Mouse (Mus musculus) kidney, postnatal 0 days (tissue): Measurements from ENCODE around the gene S100a1. TPM values are rescaled to one million over a fixed set of nuclear protein-coding genes. Genes with fewer than 3 reads are reported as not detected.

Source experiments
- ATAC-seq: fragments of 200-750 bp; cut with Nextera tagmentation; replicated peaks from 2 replicates; pipeline ENCODE4 v1.8.0; 2017; ENCODE audit warnings: low read depth, moderate number of reproducible peaks, moderate TSS enrichment, moderate library complexity; ENCODE audit not compliant: low FRiP score
- DNase-seq: peaks from one replicate; pipeline ENCODE4 v3.0.0-alpha.2; 2016; ENCODE audit warnings: low spot score
- H3K27ac ChIP-seq: fragments of 300-500 bp; sonication (generic); 2 replicates; pipeline ENCODE4 v1.5.1; 2014; ENCODE audit warnings: mild to moderate bottlenecking
- H3K27me3 ChIP-seq: fragments of 300-500 bp; sonication (generic); 2 replicates; pipeline ENCODE4 v1.6.1; 2014; ENCODE audit warnings: low read length, mixed read lengths; ENCODE audit not compliant: insufficient read depth
- H3K36me3 ChIP-seq: fragments of 300-500 bp; sonication (generic); 2 replicates; pipeline ENCODE4 v1.6.1; 2014; ENCODE audit warnings: low read length, mixed read lengths; ENCODE audit not compliant: insufficient read depth
- H3K4me1 ChIP-seq: fragments of 300-500 bp; sonication (generic); replicated peaks from 2 replicates; pipeline ENCODE4 v1.6.1; 2014; ENCODE audit warnings: antibody characterized with exemption, low read length, mixed read lengths; ENCODE audit not compliant: insufficient read depth
- H3K4me2 ChIP-seq: fragments of 300-500 bp; sonication (generic); 2 replicates; pipeline ENCODE4 v1.6.1; 2014; ENCODE audit warnings: mild to moderate bottlenecking, low read length, moderate library complexity, mixed read lengths
- H3K4me3 ChIP-seq: fragments of 300-500 bp; sonication (generic); replicated peaks from 2 replicates; pipeline ENCODE4 v1.5.1; 2014; ENCODE audit warnings: low read depth, low read length
- H3K9ac ChIP-seq: fragments of 300-500 bp; sonication (generic); 2 replicates; pipeline ENCODE4 v1.6.1; 2014; ENCODE audit warnings: low read depth, low read length
- H3K9me3 ChIP-seq: fragments of 300-500 bp; sonication (generic); replicated peaks from 2 replicates; pipeline ENCODE4 v1.6.1; 2016; ENCODE audit warnings: low read length, inconsistent platforms, mixed read lengths
- CTCF ChIP-seq: IDR thresholded peaks from 2 replicates; pipeline ENCODE4 v1.5.1; 2016; ENCODE audit warnings: antibody characterized with exemption, low read depth, mild to moderate bottlenecking, moderate library complexity
- WGBS: fragments of 180-500 bp; shearing (Covaris S2); extraction: QIAGEN DNeasy Blood & Tissue Kit; methylation state at CpG from one replicate; pipeline ENCODE4 v1.1.7; 2014; 5-methylcytosine and 5-hydroxymethylcytosine counted together
- polyA plus RNA-seq: library from polyadenylated mRNA; unstranded; fragments of >200 nt; fragmentation: Nextera tagmentation; extraction: Ambion mirVana; gene quantifications from 2 replicates; pipeline ENCODE4 v1.2.1, GENCODE M21; 2015

S100a1 gene
- polyA plus RNA-seq, 1 experiment from 2014 or later: 353 TPM

GRCm38 (mm10) chr3:90526580-90526979, 12.4 kb upstream of the S100a1 start, which contains the start of gene S100a14:
TSS of gene S100a14 (plus strand) at chr3:90526856.
- Histone ChIP-seq H3K4me1 (no peaks in the 10 kb centered on the region), H3K4me3 (no peak within 1 kb of the TSS), H3K4me2 (no peak within 1 kb of the TSS), H3K27ac (no peak within 1 kb of the TSS), H3K36me3 (no peaks in the 10 kb centered on the region), H3K9ac (no peak within 1 kb of the TSS), H3K27me3 (no peaks in the 10 kb centered on the region), H3K9me3 (no peaks in the 10 kb centered on the region)
- DNase-seq (peak; percentile 24), ATAC-seq (no peak; the same call in 1 of the 2 replicates)
- WGBS: 56% methylated on average over 5 of the region's 5 CpGs
- TF ChIP-seq CTCF: no peak

- Histone ChIP-seq H3K9me3 (no peaks in the 10 kb centered on the region), H3K4me2 (no peak overlapping the region), H3K36me3 (no peaks in the 10 kb centered on the region), H3K27me3 (no peaks in the 10 kb centered on the region), H3K4me1 (no peaks in the 10 kb centered on the region), H3K9ac (no peak overlapping the region), H3K4me3 (no peak overlapping the region), H3K27ac (no peak overlapping the region)
- no peak for DNase-seq
- no peak for ATAC-seq
- 73% methylated on average over 2 of the region's 2 CpGs for WGBS
- no peak for TF ChIP-seq CTCF
Measured at GRCm38 (mm10) chr3:90526076-90526475, 11.9 kb upstream of the S100a1 start.

- WGBS: 58% methylated on average over 4 of the region's 4 CpGs
- H3K4me3 ChIP-seq: no peak overlapping the region
- H3K9me3 ChIP-seq: no peaks in the 10 kb centered on the region
- DNase-seq (peak; percentile 95), ATAC-seq (peak; percentile 60; the same call in 1 of the 2 replicates)
- H3K27ac ChIP-seq: no peak overlapping the region
- H3K27me3 ChIP-seq: no peaks in the 10 kb centered on the region
- TF ChIP-seq CTCF: peak; percentile 87
- H3K9ac ChIP-seq: no peak overlapping the region
- H3K4me2 ChIP-seq: no peak overlapping the region
- H3K4me1 ChIP-seq: no peaks in the 10 kb centered on the region
- H3K36me3 ChIP-seq: no peaks in the 10 kb centered on the region
Measured at GRCm38 (mm10) chr3:90525421-90525820, 11.2 kb upstream of the S100a1 start.

- DNase-seq (no peak), ATAC-seq (no peak)
- TF ChIP-seq CTCF: no peak
- H3K4me2 ChIP-seq: no peak overlapping the region
- H3K27ac ChIP-seq: no peak overlapping the region
- no peaks in the 10 kb centered on the region for H3K36me3 ChIP-seq
- H3K9me3 ChIP-seq: no peaks in the 10 kb centered on the region
- H3K9ac ChIP-seq: no peak overlapping the region
- WGBS: 75% methylated on average over 4 of the region's 4 CpGs
- no peak overlapping the region for H3K4me3 ChIP-seq
- H3K27me3 ChIP-seq: no peaks in the 10 kb centered on the region
- peaks cover 16% of the 10 kb centered on the region for H3K4me1 ChIP-seq
Measured at GRCm38 (mm10) chr3:90517711-90518110, 3.5 kb upstream of the S100a1 start.

- DNase-seq (no peak), ATAC-seq (no peak)
- no peak for TF ChIP-seq CTCF
- peak overlapping the region; percentile 84; the same call in 1 of the 2 replicates for H3K4me2 ChIP-seq
- no peaks in the 10 kb centered on the region for H3K9me3 ChIP-seq
- 94% methylated on average over 4 of the region's 4 CpGs for WGBS
- H3K27ac ChIP-seq: no peak overlapping the region
- no peaks in the 10 kb centered on the region for H3K36me3 ChIP-seq
- H3K9ac ChIP-seq: no peak overlapping the region
- no peaks in the 10 kb centered on the region for H3K27me3 ChIP-seq
- peaks cover 16% of the 10 kb centered on the region for H3K4me1 ChIP-seq
- H3K4me3 ChIP-seq: no peak overlapping the region
Measured at GRCm38 (mm10) chr3:90515789-90516188, 1.6 kb upstream of the S100a1 start.

GRCm38 (mm10) chr3:90515242-90515641, 1.1 kb upstream of the S100a1 start:
- Histone ChIP-seq H3K4me3 (peak overlapping the region; percentile 46), H3K36me3 (no peaks in the 10 kb centered on the region), H3K9me3 (no peaks in the 10 kb centered on the region), H3K9ac (peak overlapping the region; percentile 58), H3K27me3 (no peaks in the 10 kb centered on the region), H3K4me1 (peaks cover 16% of the 10 kb centered on the region), H3K27ac (peak overlapping the region; percentile 81), H3K4me2 (peak overlapping the region; percentile 84)
- TF ChIP-seq CTCF: no peak
- ATAC-seq (no peak), DNase-seq (peak; percentile 21)
- WGBS: 36% methylated on average over 1 of the region's 1 CpGs

- no peaks in the 10 kb centered on the region for H3K9me3 ChIP-seq
- peak overlapping the region; percentile 58 for H3K9ac ChIP-seq
- peak overlapping the region; percentile 84 for H3K4me2 ChIP-seq
- peak overlapping the region; percentile 46 for H3K4me3 ChIP-seq
- peak overlapping the region; percentile 81 for H3K27ac ChIP-seq
- no peaks in the 10 kb centered on the region for H3K36me3 ChIP-seq
- ATAC-seq (peak; percentile 73), DNase-seq (peak; percentile 88)
- TF ChIP-seq CTCF: no peak
- H3K4me1 ChIP-seq: peaks cover 16% of the 10 kb centered on the region
- H3K27me3 ChIP-seq: no peaks in the 10 kb centered on the region
- under 1% methylated on average over 10 of the region's 10 CpGs for WGBS
Measured at GRCm38 (mm10) chr3:90514691-90515090, 499 bp upstream of the S100a1 start.
